8 mouse cellular contexts compared by ENCODE assay signal in genomic region chr1:86440171-86440886, GRCm38 (mm10). TPM values are rescaled to one million over a fixed set of nuclear protein-coding genes. Genes with fewer than 3 reads are reported as not detected.
A peak's percentile ranks its signal among the peaks of the same experiment; 100 is the strongest.
DNase-seq lines count a peak whose midpoint lies in the region; ATAC-seq and TF ChIP-seq lines count a peak whose summit lies in the region.

No protein-coding gene starts in this region.

- H3K27me3 ChIP-seq in erythroblast, embryonic 14.5 days (ENCODE audit: control insufficient read depth): peaks cover 4% of the 10 kb centered on the region
- H3K27me3 ChIP-seq in heart, embryonic 12.5 days (replicated peaks): no peaks in the 10 kb centered on the region
- no peaks in the 10 kb centered on the region for H3K27me3 ChIP-seq in kidney, postnatal 0 days (ENCODE audit: insufficient read depth, low read length)
- H3K27me3 ChIP-seq in liver, embryonic 11.5 days (replicated peaks; ENCODE audit: control insufficient read depth, insufficient read depth, low read length): 0 out of 2 replicates have a peak, but pooled peaks cover 3% of the 10 kb centered on the region
- no peaks in the 10 kb centered on the region for H3K27me3 ChIP-seq in myocyte (ENCODE audit: control insufficient read depth, insufficient read depth, insufficient read length)

- peak overlapping the region; percentile 76 for H3K4me2 ChIP-seq in heart, embryonic 12.5 days
- H3K4me2 ChIP-seq in kidney, postnatal 0 days (ENCODE audit: low read length): peak overlapping the region; percentile 63
- peak overlapping the region; percentile 95 for H3K4me2 ChIP-seq in liver, embryonic 11.5 days
- peak overlapping the region; percentile 94 for H3K4me2 ChIP-seq in myocyte (ENCODE audit: low read depth)

- H3K36me3 ChIP-seq in erythroblast, embryonic 14.5 days (ENCODE audit: control insufficient read depth): no peaks in the 10 kb centered on the region
- H3K36me3 ChIP-seq in heart, embryonic 12.5 days: no peaks in the 10 kb centered on the region
- H3K36me3 ChIP-seq in kidney, postnatal 0 days (ENCODE audit: insufficient read depth, low read length): no peaks in the 10 kb centered on the region
- no peaks in the 10 kb centered on the region for H3K36me3 ChIP-seq in liver, embryonic 11.5 days (ENCODE audit: control insufficient read depth, insufficient read depth, low read length)
- H3K36me3 ChIP-seq in myocyte (ENCODE audit: control insufficient read depth, insufficient read depth): no peaks in the 10 kb centered on the region

- 0 out of 2 replicates have a peak, but pooled peaks have one; percentile 6 for TF ChIP-seq POLR2A in brain, embryonic 14.5 days (IDR thresholded peaks at IDR 0.05; ENCODE audit: borderline replicate concordance, extremely low read depth, insufficient read depth, insufficient read length, poor library complexity, severe bottlenecking)
- peak; percentile 47 for TF ChIP-seq POLR2A in myocyte (IDR thresholded peaks at IDR 0.05; ENCODE audit: insufficient read length, low read depth)

- H3K9me3 ChIP-seq in erythroblast, embryonic 14.5 days (ENCODE audit: control insufficient read depth, low read length): no peaks in the 10 kb centered on the region
- H3K9me3 ChIP-seq in heart, embryonic 12.5 days (replicated peaks): no peaks in the 10 kb centered on the region
- H3K9me3 ChIP-seq in kidney, postnatal 0 days (replicated peaks; ENCODE audit: low read length): no peaks in the 10 kb centered on the region
- no peaks in the 10 kb centered on the region for H3K9me3 ChIP-seq in liver, embryonic 11.5 days (ENCODE audit: control insufficient read depth, low read length)

- TF ChIP-seq CTCF in brain, embryonic 14.5 days (IDR thresholded peaks at IDR 0.05; ENCODE audit: borderline replicate concordance, extremely low read depth, insufficient read depth, insufficient read length): peak; percentile 93
- TF ChIP-seq CTCF in kidney, postnatal 0 days (IDR thresholded peaks at IDR 0.05; ENCODE audit: low read depth): peak; percentile 99

- peak; percentile 88 for DNase-seq in CD4-positive helper T cell, adult 2 months (ENCODE audit: low read depth, low spot score)
- DNase-seq in brain, embryonic 14.5 days (ENCODE audit: low read depth): peak; percentile 97
- peak; percentile 99 for DNase-seq in kidney, postnatal 0 days (ENCODE audit: low spot score)
- DNase-seq in liver, embryonic 11.5 days (ENCODE audit: low spot score): peak; percentile 93
- DNase-seq in spleen, postnatal 4 days (ENCODE audit: low spot score in 2 of 2): peak; percentile 94 to 99

- H3K27ac ChIP-seq in heart, embryonic 12.5 days (ENCODE audit: poor library complexity, severe bottlenecking): peak overlapping the region; percentile 98
- H3K27ac ChIP-seq in kidney, postnatal 0 days: peak overlapping the region; percentile 98
- peak overlapping the region; percentile 98 for H3K27ac ChIP-seq in liver, embryonic 11.5 days (ENCODE audit: low read depth, low read length)

- no peak overlapping the region for H3ac ChIP-seq in myocyte (ENCODE audit: control insufficient read depth, insufficient read length)

- 6% methylated on average over 18 of the region's 18 CpGs for WGBS in heart, embryonic 12.5 days
- WGBS in kidney, postnatal 0 days: 4% methylated on average over 18 of the region's 18 CpGs
- 9% methylated on average over 18 of the region's 18 CpGs for WGBS in liver, embryonic 11.5 days

- H3K9ac ChIP-seq in heart, embryonic 12.5 days: peak overlapping the region; percentile 85
- H3K9ac ChIP-seq in kidney, postnatal 0 days (ENCODE audit: low read depth, low read length): peak overlapping the region; percentile 41; the same call in 1 of the 2 replicates
- peak overlapping the region; percentile 96 for H3K9ac ChIP-seq in liver, embryonic 11.5 days (ENCODE audit: low read depth, low read length)

- H3K4me1 ChIP-seq in erythroblast, embryonic 14.5 days (ENCODE audit: control insufficient read depth): peaks cover 87% of the 10 kb centered on the region
- H3K4me1 ChIP-seq in heart, embryonic 12.5 days (replicated peaks): peaks cover 70% of the 10 kb centered on the region
- H3K4me1 ChIP-seq in kidney, postnatal 0 days (replicated peaks; ENCODE audit: insufficient read depth, low read length): peaks cover 20% of the 10 kb centered on the region
- peaks cover 42% of the 10 kb centered on the region for H3K4me1 ChIP-seq in liver, embryonic 11.5 days (replicated peaks; ENCODE audit: control insufficient read depth, insufficient read depth, low read length)

- H3K79me2 ChIP-seq in myocyte (ENCODE audit: control insufficient read depth, insufficient read depth): no peaks in the 10 kb centered on the region

- H3K4me3 ChIP-seq in erythroblast, embryonic 14.5 days (replicated peaks): peak overlapping the region; percentile 74
- peak overlapping the region; percentile 46 for H3K4me3 ChIP-seq in heart, embryonic 12.5 days
- H3K4me3 ChIP-seq in kidney, postnatal 0 days (replicated peaks; ENCODE audit: low read depth, low read length): peak overlapping the region; percentile 29; the same call in 1 of the 2 replicates
- H3K4me3 ChIP-seq in liver, embryonic 11.5 days (ENCODE audit: low read depth, low read length): peak overlapping the region; percentile 59
- H3K4me3 ChIP-seq in myocyte: peak overlapping the region; percentile 50

- ATAC-seq in heart, embryonic 12.5 days (ENCODE audit: insufficient number of reproducible peaks, low FRiP score): peak; percentile 78
- ATAC-seq in kidney, postnatal 0 days (replicated peaks; ENCODE audit: low FRiP score, low read depth): peak; percentile 82
- ATAC-seq in liver, embryonic 11.5 days (replicated peaks; ENCODE audit: low FRiP score): peak; percentile 78

TF ChIP-seq in myocyte, 11 proteins besides CTCF, POLR2A, EP300 and RAD21:
- TF ChIP-seq SRF (IDR thresholded peaks at IDR 0.05; ENCODE audit: control insufficient read depth, insufficient read length, low read depth) (no peak), TCF3 (IDR thresholded peaks at IDR 0.05; ENCODE audit: insufficient read length, low read depth) (no peak), E2F4 (IDR thresholded peaks at IDR 0.05; ENCODE audit: insufficient read depth) (peak; percentile 57), CEBPB (IDR thresholded peaks at IDR 0.05; ENCODE audit: insufficient read depth, poor library complexity, severe bottlenecking) (no peak), MYOG (IDR thresholded peaks at IDR 0.05; ENCODE audit: control insufficient read depth in 1 of 3, insufficient read depth in 1 of 3, insufficient read length in 2 of 3, low read depth in 2 of 3) (no peak), USF1 (IDR thresholded peaks at IDR 0.05; ENCODE audit: low read depth) (no peak), REST (IDR thresholded peaks at IDR 0.05; ENCODE audit: insufficient read depth, insufficient read length) (no peak)

RNA-seq across cellular contexts. Expression of gene Tex44, which starts 14.2 kb away (rescaled TPM):
- not detected in 2 replicates for polyA plus RNA-seq in brain, embryonic 14.5 days (2012; rRNA removed)
- not detected in 2 replicates for polyA plus RNA-seq in erythroblast, embryonic 14.5 days (2012)
- polyA plus RNA-seq in heart, embryonic 12.5 days (2016; fragmentation: Nextera tagmentation; extraction: Ambion mirVana): not detected in 2 replicates
- polyA plus RNA-seq in kidney, postnatal 0 days (2015; fragmentation: Nextera tagmentation; extraction: Ambion mirVana): not detected in 2 replicates
- polyA plus RNA-seq in liver, embryonic 11.5 days (2014; fragmentation: Nextera tagmentation; extraction: Ambion mirVana): not detected in 2 replicates
- not detected for polyA plus RNA-seq in myocyte (2012; fragmentation: generic; extraction: Trizol)

RNA-seq across cellular contexts. Expression of gene Nmur1, which starts 14.3 kb away (rescaled TPM):
- 0.09 and 0.11 TPM in 2 replicates for polyA plus RNA-seq in brain, embryonic 14.5 days (2012; rRNA removed)
- polyA plus RNA-seq in erythroblast, embryonic 14.5 days (2012): not detected in 2 replicates
- not detected in 2 replicates for polyA plus RNA-seq in heart, embryonic 12.5 days (2016; fragmentation: Nextera tagmentation; extraction: Ambion mirVana)
- not detected in 2 replicates for polyA plus RNA-seq in kidney, postnatal 0 days (2015; fragmentation: Nextera tagmentation; extraction: Ambion mirVana)
- polyA plus RNA-seq in liver, embryonic 11.5 days (2014; fragmentation: Nextera tagmentation; extraction: Ambion mirVana): not detected in 2 replicates
- not detected for polyA plus RNA-seq in myocyte (2012; fragmentation: generic; extraction: Trizol)

Comparison
In these comparisons a context has a peak if more than half of its experiments do, and no peak if none do; other contexts are left out.
1. Peak in every context shown above with its lines: DNase-seq, ATAC-seq, H3K4me3 ChIP-seq and H3K27ac ChIP-seq.
2. H3K9ac ChIP-seq: peak in every context shown above with its lines; median percentile 96 in liver, embryonic 11.5 days; 85 in heart, embryonic 12.5 days; 41 in kidney, postnatal 0 days.